Mouse (Mus musculus) large intestine, adult 2 months (tissue): ENCODE measurements around the gene Lsm4. TPM values are rescaled to one million over a fixed set of nuclear protein-coding genes. Genes with fewer than 3 reads are reported as not detected.

ENCODE experiments used
- DNase-seq: peaks from one replicate; pipeline ENCODE4 v3.0.0-alpha.2; 2012; ENCODE audit warnings: low read depth, low spot score
- WGBS: fragments of 180-500 bp; shearing (Covaris S2); methylation state at CpG from one replicate; pipeline ENCODE4 v1.1.7; 2018; 5-methylcytosine and 5-hydroxymethylcytosine counted together
- polyA plus RNA-seq: library from polyadenylated mRNA; depleted of rRNA; stranded (reverse); fragments of >200 nt; gene quantifications from 2 replicates; pipeline ENCODE4 v1.2.3, GENCODE M21; 2012

Gene Lsm4
- polyA plus RNA-seq, 1 experiment = 147 TPM

DNA sequence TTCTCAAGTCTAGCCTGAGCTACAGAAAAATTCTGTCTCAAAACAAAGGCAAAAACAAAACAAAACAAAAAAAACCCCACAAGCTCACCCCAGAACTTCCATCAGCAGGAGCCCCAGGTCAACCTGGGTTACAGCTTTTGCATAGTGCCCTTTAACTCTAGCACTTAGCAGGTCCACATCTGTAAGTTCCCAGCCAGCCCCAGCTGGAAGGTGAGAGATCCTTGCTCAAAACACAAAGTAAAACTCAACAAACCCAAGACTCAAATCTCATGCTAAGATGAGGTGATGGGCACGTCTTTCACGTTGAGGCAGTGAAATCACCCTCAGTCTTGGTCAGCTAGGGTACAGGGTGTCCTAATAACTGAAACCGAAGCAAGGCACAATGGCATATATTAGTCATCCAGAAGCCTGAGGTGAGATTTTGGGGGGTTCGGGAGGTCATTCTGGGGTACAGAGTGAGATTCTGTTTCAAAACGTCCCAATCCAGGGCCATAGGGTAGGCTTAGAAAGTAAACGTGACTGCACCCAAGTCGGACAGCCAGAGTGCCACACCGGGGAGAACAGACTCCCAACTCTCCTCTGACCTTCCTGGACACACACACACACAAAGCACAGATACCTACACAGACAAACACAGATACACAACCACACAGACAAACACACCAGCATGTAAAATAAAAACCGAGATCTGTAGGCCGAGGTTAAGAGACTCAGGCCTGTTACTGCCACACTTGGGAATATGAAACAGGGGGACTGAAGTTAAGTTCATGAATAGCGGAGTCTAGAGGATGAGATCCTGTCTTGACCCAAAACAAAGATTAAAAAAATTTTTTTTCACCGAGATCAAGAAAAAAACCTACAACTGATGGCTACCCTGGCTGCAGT lies 24.6 kb downstream of the Lsm4 start:
- WGBS = 44% methylated on average over 12 of the region's 12 CpGs

DNA sequence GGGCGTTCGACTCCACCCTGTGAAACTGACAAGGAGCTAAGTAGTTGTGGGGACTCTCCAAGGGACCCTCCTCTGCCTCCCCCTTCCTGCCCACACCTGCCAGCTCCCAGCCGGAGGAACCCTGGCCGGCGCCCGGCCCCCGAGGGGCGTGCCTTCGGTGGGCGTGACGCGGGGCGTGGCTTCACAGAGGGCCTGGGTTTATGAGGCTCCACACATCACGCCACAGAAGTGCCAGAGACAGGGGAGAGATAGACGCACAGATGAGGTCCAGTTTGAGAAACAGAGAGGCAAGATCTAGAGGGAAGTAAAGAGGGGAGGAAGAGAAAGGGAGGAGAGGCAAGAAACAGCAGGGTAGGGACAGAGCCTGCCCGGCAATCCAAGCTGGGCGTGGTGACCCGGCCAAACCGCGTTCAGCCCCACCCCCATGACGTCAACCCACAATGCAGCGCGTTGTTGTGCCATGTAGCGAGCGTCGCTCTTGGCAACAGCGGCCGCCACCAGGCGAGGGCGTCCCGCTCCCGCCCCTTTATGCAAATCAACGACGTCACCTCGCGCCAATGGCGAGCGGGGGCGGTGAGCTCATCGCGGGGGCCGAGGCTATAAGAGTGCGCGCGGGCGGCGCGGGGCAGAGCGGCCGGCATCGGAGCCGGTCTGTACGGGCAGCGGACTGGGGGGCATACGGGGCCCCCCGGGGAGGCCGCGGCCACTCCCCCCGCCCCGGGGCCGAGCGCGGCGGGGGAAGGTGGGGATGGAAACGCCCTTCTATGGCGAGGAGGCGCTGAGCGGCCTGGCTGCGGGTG lies 25.5 kb downstream of the Lsm4 start, which contains the start of gene Jund:
Gene Jund, plus strand, starts transcription at position 640 of the 800 bp plus-strand sequence.
- under 1% methylated on average over 69 of the region's 69 CpGs for WGBS
- no peak for DNase-seq

More for the DNA sequence above, 24.6 kb downstream of the Lsm4 start:
- DNase-seq = no peak

DNA sequence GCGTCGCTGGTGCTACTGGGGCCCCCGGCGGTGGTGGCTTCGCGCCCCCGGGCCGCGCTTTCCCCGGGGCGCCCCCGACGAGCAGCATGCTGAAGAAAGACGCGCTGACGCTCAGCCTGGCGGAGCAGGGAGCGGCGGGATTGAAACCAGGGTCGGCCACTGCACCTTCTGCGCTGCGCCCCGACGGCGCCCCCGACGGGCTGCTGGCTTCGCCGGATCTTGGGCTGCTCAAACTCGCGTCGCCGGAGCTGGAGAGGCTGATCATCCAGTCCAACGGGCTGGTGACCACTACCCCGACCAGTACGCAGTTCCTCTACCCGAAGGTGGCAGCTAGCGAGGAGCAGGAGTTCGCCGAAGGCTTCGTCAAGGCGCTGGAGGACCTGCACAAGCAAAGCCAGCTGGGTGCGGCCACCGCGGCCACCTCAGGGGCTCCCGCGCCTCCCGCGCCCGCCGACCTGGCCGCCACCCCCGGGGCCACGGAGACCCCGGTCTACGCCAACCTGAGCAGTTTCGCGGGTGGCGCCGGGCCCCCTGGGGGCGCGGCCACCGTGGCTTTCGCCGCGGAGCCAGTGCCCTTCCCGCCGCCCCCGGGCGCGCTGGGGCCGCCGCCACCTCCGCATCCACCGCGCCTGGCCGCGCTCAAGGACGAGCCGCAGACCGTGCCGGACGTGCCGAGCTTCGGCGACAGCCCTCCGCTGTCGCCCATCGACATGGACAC lies 26.2 kb downstream of the Lsm4 start:
- no peak for DNase-seq
- whole genome bisulfite sequencing = under 1% methylated on average over 89 of the region's 89 CpGs

DNA sequence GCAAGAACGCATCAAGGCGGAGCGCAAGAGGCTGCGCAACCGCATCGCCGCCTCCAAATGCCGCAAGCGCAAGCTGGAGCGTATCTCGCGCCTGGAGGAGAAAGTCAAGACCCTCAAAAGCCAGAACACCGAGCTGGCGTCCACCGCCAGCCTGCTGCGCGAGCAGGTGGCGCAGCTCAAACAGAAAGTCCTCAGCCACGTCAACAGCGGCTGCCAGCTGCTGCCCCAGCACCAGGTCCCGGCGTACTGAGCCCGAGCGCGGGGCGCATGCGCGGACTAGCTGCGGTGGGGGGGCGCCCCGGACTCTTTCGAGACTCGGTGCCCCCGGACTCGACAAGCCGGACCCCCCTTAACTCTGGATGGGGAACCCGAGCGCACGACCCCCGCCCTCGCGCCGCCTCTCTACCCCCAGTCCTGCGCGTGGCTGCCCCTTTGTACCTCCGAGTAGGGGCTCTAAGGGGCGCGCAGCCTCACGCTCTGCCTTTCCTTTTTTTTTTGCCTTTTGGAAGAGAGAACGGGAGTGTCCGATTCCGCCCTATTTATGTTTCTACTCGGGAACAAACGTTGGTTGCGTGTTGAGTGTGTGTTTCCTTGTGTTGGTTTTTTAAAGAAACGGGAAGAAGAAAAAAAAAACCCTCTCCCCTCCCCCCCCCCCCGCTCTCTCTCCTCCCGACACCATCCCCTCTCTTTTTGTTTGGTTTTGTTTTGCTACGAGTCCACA lies 26.9 kb downstream of the Lsm4 start:
- DNase-seq = no peak
- under 1% methylated on average over 58 of the region's 59 CpGs for WGBS

DNA sequence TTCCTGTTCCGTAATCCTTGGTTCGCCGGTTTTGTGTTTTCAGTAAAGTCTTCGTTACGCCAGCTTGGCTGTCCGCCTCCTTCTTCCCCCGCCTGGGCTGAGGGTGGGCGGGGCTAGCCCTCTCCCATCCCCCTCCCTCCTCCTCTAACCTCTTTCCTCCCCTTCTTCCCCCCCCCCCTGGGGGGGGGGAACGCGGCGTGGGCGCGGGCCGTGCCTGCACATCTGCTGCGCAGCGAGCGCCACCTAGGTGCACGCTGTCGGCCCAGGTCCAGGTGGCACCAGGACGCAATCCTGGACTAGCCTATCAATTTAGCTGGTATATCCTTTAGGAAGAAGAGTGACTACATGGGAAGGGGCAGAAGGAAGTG lies 27.5 kb downstream of the Lsm4 start:
- 0% methylated on average over 20 of the region's 20 CpGs for WGBS
- no peak for DNase-seq

DNA sequence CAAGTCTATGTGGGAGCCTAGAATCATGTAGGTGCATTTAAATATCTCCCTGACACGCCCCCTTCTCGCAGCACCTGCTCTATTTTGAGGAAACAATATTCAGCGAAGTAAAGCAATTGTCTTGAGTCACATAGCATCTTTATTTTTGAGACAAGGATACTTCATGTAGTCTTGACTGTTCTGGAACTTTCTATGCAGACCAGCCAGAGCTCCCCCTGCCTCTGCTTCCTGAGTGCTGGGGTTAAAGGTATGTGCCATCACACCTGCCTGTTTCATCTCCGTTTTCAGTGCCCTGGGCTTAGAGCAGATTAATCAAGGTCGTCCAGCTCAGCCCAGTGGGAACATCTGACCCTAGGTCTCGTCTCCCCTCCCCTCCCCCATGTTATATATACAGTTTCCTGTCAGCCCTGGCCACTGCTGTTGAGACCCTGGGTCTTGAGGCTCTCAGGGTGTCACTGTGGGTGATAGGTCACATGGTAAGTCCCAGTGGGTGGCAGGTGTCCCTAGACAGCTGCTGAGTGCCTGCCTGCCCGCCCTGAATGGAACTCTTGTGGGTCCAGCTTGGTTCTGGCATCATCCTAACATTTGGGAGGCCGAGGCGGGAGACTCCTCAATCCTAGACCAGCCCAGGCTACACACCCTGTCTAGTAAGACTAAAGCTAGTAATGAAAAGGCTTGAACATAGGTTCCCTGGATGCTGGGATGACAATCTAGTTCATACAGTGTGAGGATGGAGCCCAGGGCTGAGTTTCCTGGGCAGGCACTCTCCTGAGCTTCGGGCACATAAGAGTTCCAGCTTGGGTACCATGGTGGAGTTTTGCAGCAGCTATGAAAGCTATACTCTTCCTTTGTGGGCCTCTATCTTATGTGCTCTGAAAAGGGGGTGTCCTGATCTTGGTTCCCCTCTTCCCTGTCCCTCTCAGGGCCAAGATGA lies 28.3 kb downstream of the Lsm4 start:
- no peak for DNase-seq
- WGBS = 36% methylated on average over 10 of the region's 10 CpGs

DNA sequence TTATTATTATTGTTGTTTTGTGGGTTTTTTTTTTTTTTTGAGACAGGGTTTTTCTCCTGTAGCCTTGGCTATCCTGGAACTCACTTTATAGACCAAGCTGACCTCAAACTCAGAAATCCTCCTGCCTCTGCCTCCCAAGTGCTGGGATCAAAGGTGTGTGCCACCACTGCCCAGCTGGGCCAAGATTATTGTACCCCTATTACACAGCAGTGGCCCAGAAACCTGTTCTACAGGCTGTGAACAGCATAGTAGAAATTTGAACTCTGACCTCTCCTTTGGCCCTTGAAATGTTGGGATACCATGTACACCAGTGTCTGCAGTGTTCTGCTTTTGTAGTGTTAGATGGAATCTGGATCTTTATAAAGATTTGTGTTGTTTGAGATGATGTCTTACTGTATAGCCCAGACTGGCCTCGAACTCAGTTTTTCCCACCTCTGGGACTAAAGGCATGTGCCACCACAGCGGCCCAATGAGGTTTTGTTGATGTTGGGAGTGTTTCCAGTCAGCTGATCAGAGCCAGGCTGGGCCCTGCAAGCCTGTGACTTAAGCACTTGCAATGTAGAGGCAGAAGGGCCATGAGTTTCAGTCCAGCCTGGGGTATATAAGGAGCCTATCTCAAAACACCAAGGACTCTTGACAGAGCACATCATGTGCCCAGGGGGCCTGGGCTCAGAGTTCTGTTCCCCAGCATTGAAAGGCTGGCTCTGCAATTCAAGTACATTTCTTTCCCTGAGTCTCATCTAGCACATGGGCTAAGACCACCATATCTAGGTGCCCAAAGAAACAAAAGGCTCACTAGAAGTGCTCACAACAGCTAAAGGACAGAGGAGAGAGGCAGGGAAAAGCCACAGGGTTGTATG lies 29.2 kb downstream of the Lsm4 start:
- DNase-seq = no peak
- 40% methylated on average over 2 of the region's 2 CpGs for WGBS

DNA sequence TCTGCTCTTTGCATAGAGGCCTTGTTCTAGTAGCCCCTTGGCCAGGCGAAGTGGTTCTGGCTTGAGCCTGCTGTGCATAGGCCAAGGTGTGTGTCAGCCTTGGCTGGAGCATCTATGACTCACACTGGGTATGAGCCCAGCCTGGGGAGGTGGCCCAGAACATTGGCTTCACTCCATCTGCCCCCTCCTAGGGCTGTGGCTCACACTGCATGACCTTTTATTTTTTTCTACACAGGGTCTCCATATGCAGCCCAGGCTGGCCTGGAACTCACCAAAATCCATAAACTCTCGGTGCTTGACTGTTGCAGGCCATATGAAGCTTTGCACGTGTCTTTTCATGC lies 29.8 kb downstream of the Lsm4 start:
- no peak for DNase-seq

DNA sequence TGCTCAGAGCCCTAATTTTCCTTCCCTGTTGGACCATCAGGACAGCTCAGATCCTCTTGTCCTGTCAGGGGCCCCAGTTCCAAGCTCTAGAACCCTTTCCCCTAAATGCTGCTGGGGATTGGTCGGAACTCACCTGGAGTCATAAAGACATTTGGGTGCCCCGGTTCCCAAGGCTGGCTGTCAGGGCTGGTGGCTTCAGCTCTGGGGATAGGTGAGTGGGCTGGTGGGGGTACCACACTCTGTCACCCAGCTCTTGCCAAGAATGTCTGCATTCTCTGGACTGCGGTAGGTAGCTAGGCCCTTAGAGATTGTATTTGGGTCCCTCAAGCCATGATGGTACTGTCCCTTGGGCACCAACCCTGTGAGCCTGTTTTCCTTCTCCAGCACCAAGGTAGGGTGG lies 30.2 kb downstream of the Lsm4 start, which contains the start of gene Iqcn:
Gene Iqcn, plus strand, starts transcription at position 171 of the 400 bp plus-strand sequence.
- no peak for DNase-seq
- 95% methylated on average over 3 of the region's 3 CpGs for WGBS

More for the DNA sequence above, 29.8 kb downstream of the Lsm4 start:
- WGBS = 39% methylated on average over 3 of the region's 3 CpGs

DNA sequence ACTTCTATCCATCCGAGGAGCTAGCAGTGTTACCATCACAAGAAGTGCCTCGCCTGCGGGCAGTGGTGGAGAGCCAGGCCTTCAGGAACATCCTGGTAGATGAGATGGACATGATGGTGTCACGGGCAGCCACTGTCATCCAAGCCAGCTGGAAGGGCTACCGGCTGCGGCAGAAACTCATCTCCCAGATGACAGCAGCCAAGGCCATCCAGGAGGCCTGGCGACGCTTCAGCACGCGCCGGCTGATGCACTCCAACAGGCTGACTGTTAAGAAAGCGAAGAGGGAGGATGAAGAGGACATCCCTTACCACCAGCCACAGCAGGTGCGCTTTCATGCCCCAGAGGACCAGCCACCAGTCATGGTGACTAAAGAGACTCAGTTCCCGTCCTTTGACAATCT lies 35.2 kb downstream of the Lsm4 start:
- WGBS = 85% methylated on average over 14 of the region's 14 CpGs
- no peak for DNase-seq

DNA sequence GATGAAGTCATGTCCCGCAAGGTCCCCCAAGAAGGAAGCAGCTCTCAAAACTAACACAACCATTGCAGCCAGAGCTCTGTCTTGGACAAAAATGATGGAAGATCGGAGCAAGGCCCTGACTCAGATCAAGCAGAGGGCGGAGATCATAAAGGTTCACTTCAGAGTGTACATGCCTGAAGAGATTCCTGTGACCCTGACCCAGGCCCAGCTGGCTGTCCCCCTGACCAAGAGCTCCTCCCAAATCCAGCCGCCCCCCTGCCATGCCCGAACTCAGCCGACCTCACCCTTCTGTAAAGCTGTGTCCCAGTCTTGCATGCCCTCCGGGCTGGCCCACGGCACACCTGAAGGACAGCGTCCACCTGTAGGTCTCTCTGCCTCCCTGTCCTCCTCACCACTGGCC lies 36.7 kb downstream of the Lsm4 start:
- DNase-seq = no peak
- WGBS = 86% methylated on average over 9 of the region's 9 CpGs

DNA sequence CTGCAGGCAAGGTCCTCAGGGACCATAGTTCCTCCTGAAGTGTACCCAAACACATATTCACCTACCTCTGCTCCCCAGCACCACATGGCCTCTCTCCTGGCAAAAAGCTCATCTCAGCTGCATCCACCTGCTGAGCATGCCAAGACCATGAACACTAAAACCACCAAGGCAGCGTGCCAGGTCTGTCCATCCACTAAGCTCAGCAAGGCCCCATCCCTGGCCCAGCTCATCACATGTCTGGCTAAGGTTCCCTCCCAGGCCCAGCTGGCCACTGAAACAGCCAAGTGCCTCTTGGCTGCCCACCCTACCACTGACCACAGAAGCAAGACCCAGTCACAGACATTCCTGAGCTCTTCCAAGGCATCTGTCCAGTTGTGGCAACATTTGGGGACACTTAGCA lies 37.2 kb downstream of the Lsm4 start:
- WGBS = 94% methylated on average over 1 of the region's 1 CpGs
- DNase-seq = no peak

DNA sequence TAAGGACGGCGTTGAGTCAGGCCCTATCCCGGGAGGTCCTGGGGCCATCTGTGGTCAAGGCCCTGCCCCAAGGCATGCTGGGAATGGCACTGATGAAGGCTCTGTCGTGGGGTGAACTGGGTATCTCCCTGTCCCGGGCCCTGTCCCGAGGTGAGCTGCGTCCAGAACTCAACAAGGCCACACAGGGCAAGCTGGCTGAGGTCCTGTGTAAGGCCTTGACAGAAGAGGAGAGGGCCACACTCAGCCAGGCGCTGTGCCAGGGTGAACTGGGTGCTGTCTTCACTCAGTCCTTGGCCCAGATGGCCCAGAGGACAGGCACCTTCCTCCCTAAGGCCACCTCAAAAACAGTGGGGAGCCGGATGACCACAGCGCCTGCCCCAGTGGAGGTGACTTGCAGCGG lies 38.0 kb downstream of the Lsm4 start:
- WGBS = 82% methylated on average over 11 of the region's 11 CpGs

DNA sequence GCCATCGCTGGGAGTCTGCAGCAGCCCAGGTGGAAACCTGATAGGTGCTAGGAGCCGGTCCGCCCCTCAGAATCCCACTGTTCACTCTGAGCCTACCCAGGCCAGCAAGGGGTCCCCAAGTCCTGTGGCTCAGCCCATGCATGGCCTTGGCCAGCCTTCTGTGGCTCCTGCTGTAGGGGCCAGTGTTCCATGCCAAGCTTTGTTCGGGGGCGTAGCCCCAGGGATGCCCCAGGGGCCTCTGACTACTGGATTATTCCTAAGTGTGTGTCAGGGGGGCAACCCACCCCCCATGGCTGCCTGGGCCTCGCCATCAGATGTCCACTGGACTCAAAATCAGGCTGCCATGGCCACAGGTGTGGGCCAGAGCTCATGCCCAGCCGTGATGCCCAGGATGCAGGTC lies 40.9 kb downstream of the Lsm4 start:
- WGBS = 83% methylated on average over 7 of the region's 7 CpGs
- no peak for DNase-seq

More for the DNA sequence above, 38.0 kb downstream of the Lsm4 start:
- DNase-seq = no peak

DNA sequence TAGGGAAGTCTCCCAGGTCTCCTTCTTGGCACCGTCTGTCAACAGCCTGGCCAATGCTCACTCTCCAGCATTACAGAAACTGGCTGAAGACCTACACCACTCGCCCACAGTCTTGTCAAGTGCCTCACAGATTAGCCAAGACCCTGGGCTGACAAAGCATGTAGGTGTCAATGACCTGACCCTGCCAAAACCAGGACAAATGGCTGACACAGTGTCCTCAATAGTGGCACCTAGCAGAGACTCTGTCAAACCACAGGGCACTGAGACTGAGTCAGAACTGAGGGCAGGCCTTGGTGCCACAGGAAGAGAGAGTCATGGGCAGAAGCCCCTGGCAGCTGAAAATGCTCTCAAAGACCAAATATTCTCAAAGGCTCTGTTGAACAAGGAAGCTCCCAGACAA lies 42.0 kb downstream of the Lsm4 start:
- no peak for DNase-seq
- WGBS = 78% methylated on average over 2 of the region's 2 CpGs

DNA sequence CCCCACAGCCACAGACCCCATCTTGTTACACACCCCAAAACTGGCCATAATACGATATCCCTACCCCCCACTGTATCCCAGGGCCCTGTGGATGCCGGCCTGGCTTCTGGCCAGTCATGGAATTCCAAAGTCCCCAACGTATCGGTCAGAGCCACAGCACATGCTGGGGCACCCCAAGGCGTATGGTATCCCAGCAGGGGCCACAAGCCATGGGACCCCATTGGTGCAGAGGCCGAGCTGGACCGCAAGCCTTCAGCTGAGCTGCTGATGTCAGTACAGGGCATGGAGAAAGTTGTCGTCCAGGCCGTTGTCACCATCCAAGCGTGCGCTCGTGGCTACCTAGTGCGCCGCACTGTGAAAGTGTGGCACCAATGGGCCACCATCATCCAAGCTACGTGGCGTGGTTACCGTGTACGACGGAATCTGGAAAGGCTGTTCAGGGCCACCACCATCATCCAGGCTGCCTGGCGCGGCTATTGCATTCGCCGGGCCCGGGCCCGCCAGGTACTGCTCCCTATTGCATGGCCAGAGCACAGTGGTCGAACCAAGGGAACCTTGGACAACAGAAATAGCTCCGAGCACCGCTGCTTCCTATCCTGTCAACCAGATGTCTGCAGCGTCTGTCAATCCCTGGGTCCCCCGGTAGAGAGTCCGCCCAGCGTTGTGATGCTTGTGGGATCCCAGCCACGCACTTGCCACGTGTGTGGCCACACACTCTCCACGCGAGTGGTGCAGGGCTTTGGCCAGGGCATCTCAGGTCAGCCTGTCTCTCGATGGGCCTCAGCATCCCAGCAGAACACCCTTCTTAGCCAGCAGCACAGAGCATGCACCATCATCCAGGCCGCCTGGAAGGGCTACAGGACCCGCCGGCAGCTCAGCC lies 43.7 kb downstream of the Lsm4 start:
- WGBS = 83% methylated on average over 40 of the region's 40 CpGs
- no peak for DNase-seq

DNA sequence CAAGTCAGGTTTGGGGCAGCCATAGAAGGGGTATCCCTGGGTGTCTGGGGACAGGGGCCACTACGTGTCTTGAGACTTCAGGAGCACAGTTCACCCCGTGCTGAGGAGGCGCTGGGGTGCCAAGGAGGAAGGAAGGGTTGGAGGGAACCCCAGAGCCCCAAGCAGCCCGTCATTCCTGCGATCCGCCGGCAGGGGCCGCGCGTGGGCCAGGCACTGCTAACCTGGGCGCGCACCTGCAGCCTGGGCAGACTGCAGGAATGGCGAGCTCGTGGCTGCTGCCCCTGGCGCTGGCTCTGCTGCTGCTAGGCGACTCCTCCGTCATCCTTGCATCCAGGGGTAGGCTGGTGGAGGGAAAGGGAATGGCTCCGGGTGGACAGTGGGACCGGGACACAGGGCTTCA lies 45.2 kb downstream of the Lsm4 start, which contains the start of gene Gm3336:
Gene Gm3336, plus strand, starts transcription at position 247 of the 400 bp plus-strand sequence.
- 2% methylated on average over 19 of the region's 19 CpGs for WGBS
- no peak for DNase-seq
